Mouse (Mus musculus): ENCODE results near the gene Cbr4. TPM values are rescaled to one million over a fixed set of nuclear protein-coding genes. Genes with fewer than 3 reads are reported as not detected.

The Cbr4 gene
- polyA plus RNA-seq, 2 experiments, result 17.4 to 32.3 TPM

GRCm38 (mm10) chr8:61539828-61540500 is 52.4 kb downstream of the Cbr4 start:
- no peaks in the 10 kb centered on the region for H3K4me1 ChIP-seq (ENCODE audit: control insufficient read depth, insufficient read depth, low read length)
- no peak overlapping the region for H3K27ac ChIP-seq (replicated peaks; ENCODE audit: low read depth, low read length)
- H3K36me3 ChIP-seq (ENCODE audit: control insufficient read depth, insufficient read depth, low read length), result peaks cover 60% of the 10 kb centered on the region
- peak; percentile 76 for ATAC-seq (ENCODE audit: low FRiP score, low read depth)
- no peak overlapping the region for H3K9ac ChIP-seq (ENCODE audit: low read depth, low read length, severe bottlenecking)
- no peak overlapping the region for H3K4me3 ChIP-seq (replicated peaks; ENCODE audit: low read length)
- 36% methylated on average over 7 of the region's 7 CpGs for WGBS
- peak; percentile 49; the same call in 1 of the 2 replicates for TF ChIP-seq POLR2A (IDR thresholded peaks at IDR 0.05; ENCODE audit: borderline replicate concordance, extremely low read depth, insufficient read depth, insufficient read length)
- H3K27me3 ChIP-seq (ENCODE audit: control insufficient read depth, insufficient read depth, low read length), result no peaks in the 10 kb centered on the region
- H3K4me2 ChIP-seq (replicated peaks; ENCODE audit: low read depth, low read length, severe bottlenecking), result no peak overlapping the region
- DNase-seq (ENCODE audit: low spot score), result peak; percentile 89
- no peaks in the 10 kb centered on the region for H3K9me3 ChIP-seq (ENCODE audit: control insufficient read depth, low read length)

- ATAC-seq (ENCODE audit: low FRiP score, low read depth), result no peak; the same call in 1 of the 2 replicates
- peaks cover 18% of the 10 kb centered on the region; the same call in 1 of the 2 replicates for H3K9me3 ChIP-seq (ENCODE audit: control insufficient read depth, low read length)
- H3K27me3 ChIP-seq (ENCODE audit: control insufficient read depth, insufficient read depth, low read length), result no peaks in the 10 kb centered on the region
- no peak for TF ChIP-seq POLR2A (IDR thresholded peaks at IDR 0.05; ENCODE audit: borderline replicate concordance, extremely low read depth, insufficient read depth, insufficient read length)
- H3K9ac ChIP-seq (ENCODE audit: low read depth, low read length, severe bottlenecking), result no peak overlapping the region
- H3K4me1 ChIP-seq (ENCODE audit: control insufficient read depth, insufficient read depth, low read length), result peaks cover 9% of the 10 kb centered on the region; the same call in 1 of the 2 replicates
- H3K36me3 ChIP-seq (ENCODE audit: control insufficient read depth, insufficient read depth, low read length), result peaks cover 38% of the 10 kb centered on the region
- no peak overlapping the region for H3K4me2 ChIP-seq (replicated peaks; ENCODE audit: low read depth, low read length, severe bottlenecking)
- no peak overlapping the region for H3K27ac ChIP-seq (replicated peaks; ENCODE audit: low read depth, low read length)
- no peak overlapping the region for H3K4me3 ChIP-seq (replicated peaks; ENCODE audit: low read length)
- DNase-seq (ENCODE audit: low spot score), result no peak
- WGBS, result 72% methylated on average over 38 of the region's 41 CpGs
Measured at GRCm38 (mm10) chr8:61549585-61549984, 62.1 kb downstream of the Cbr4 start.

GRCm38 (mm10) chr8:61550006-61550748 is 62.6 kb downstream of the Cbr4 start:
- Histone ChIP-seq H3K36me3 (ENCODE audit: control insufficient read depth, insufficient read depth, low read length) (peaks cover 34% of the 10 kb centered on the region), H3K27ac (replicated peaks; ENCODE audit: low read depth, low read length) (no peak overlapping the region), H3K4me3 (replicated peaks; ENCODE audit: low read length) (no peak overlapping the region), H3K9ac (ENCODE audit: low read depth, low read length, severe bottlenecking) (no peak overlapping the region), H3K27me3 (ENCODE audit: control insufficient read depth, insufficient read depth, low read length) (no peaks in the 10 kb centered on the region), H3K9me3 (ENCODE audit: control insufficient read depth, low read length) (peaks cover 18% of the 10 kb centered on the region; the same call in 1 of the 2 replicates), H3K4me1 (ENCODE audit: control insufficient read depth, insufficient read depth, low read length) (peaks cover 11% of the 10 kb centered on the region; the same call in 1 of the 2 replicates), H3K4me2 (replicated peaks; ENCODE audit: low read depth, low read length, severe bottlenecking) (no peak overlapping the region)
- WGBS, result 56% methylated on average over 13 of the region's 27 CpGs
- no peak for ATAC-seq (ENCODE audit: low FRiP score, low read depth)
- no peak for DNase-seq (ENCODE audit: low spot score)
- TF ChIP-seq POLR2A (IDR thresholded peaks at IDR 0.05; ENCODE audit: borderline replicate concordance, extremely low read depth, insufficient read depth, insufficient read length), result no peak

- H3K4me1 ChIP-seq (ENCODE audit: control insufficient read depth, insufficient read depth, low read length), result peaks cover 20% of the 10 kb centered on the region
- no peak overlapping the region for H3K4me2 ChIP-seq (replicated peaks; ENCODE audit: low read depth, low read length, severe bottlenecking)
Measured at GRCm38 (mm10) chr8:61552221-61552620, 64.7 kb downstream of the Cbr4 start.

GRCm38 (mm10) chr8:61552755-61553402 is 65.3 kb downstream of the Cbr4 start:
- Histone ChIP-seq H3K36me3 (ENCODE audit: control insufficient read depth, insufficient read depth, low read length) (peaks cover 26% of the 10 kb centered on the region), H3K27ac (replicated peaks; ENCODE audit: low read depth, low read length) (no peak overlapping the region), H3K9ac (ENCODE audit: low read depth, low read length, severe bottlenecking) (no peak overlapping the region), H3K4me2 (replicated peaks; ENCODE audit: low read depth, low read length, severe bottlenecking) (no peak overlapping the region), H3K4me1 (ENCODE audit: control insufficient read depth, insufficient read depth, low read length) (peaks cover 20% of the 10 kb centered on the region), H3K27me3 (ENCODE audit: control insufficient read depth, insufficient read depth, low read length) (no peaks in the 10 kb centered on the region), H3K9me3 (ENCODE audit: control insufficient read depth, low read length) (peaks cover 18% of the 10 kb centered on the region; the same call in 1 of the 2 replicates), H3K4me3 (replicated peaks; ENCODE audit: low read length) (no peak overlapping the region)
- no peak for ATAC-seq (ENCODE audit: low FRiP score, low read depth)
- DNase-seq (ENCODE audit: low spot score), result no peak
- 73% methylated on average over 8 of the region's 8 CpGs for WGBS
- no peak for TF ChIP-seq POLR2A (IDR thresholded peaks at IDR 0.05; ENCODE audit: borderline replicate concordance, extremely low read depth, insufficient read depth, insufficient read length)

More at GRCm38 (mm10) chr8:61552221-61552620, 64.7 kb downstream of the Cbr4 start:
- DNase-seq (ENCODE audit: low spot score) (peak; percentile 22), ATAC-seq (ENCODE audit: low FRiP score, low read depth) (no peak)
- peaks cover 18% of the 10 kb centered on the region; the same call in 1 of the 2 replicates for H3K9me3 ChIP-seq (ENCODE audit: control insufficient read depth, low read length)
- H3K27me3 ChIP-seq (ENCODE audit: control insufficient read depth, insufficient read depth, low read length), result no peaks in the 10 kb centered on the region
- WGBS, result 26% methylated on average over 6 of the region's 6 CpGs
- no peak overlapping the region for H3K9ac ChIP-seq (ENCODE audit: low read depth, low read length, severe bottlenecking)
- H3K36me3 ChIP-seq (ENCODE audit: control insufficient read depth, insufficient read depth, low read length), result peaks cover 27% of the 10 kb centered on the region
- TF ChIP-seq POLR2A (IDR thresholded peaks at IDR 0.05; ENCODE audit: borderline replicate concordance, extremely low read depth, insufficient read depth, insufficient read length), result no peak
- no peak overlapping the region for H3K4me3 ChIP-seq (replicated peaks; ENCODE audit: low read length)
- no peak overlapping the region for H3K27ac ChIP-seq (replicated peaks; ENCODE audit: low read depth, low read length)

All from limb, embryonic 14.5 days (tissue).